Mouse (Mus musculus) C2C12 (cell line): ENCODE results near the gene Tbc1d22a. TPM values are rescaled to one million over a fixed set of nuclear protein-coding genes. Genes with fewer than 3 reads are reported as not detected.

Experiments used
- H3K27me3 ChIP-seq: one replicate; pipeline ENCODE4 v1.6.1; 2011; ENCODE audit not compliant: control insufficient read depth, insufficient read depth, insufficient read length
- H3K36me3 ChIP-seq: one replicate; pipeline ENCODE4 v1.6.1; 2011; ENCODE audit not compliant: control insufficient read depth, insufficient read depth
- H3K4me3 ChIP-seq: one replicate; pipeline ENCODE4 v1.5.1; 2011; ENCODE audit warnings: mild to moderate bottlenecking, control low read depth; ENCODE audit not compliant: poor library complexity, insufficient read depth, severe bottlenecking
- H3K79me2 ChIP-seq: one replicate; pipeline ENCODE4 v1.6.1; 2011; ENCODE audit not compliant: control insufficient read depth, insufficient read depth
- H3K79me3 ChIP-seq: one replicate; pipeline ENCODE4 v1.6.1; 2011; ENCODE audit warnings: low read depth, control low read depth
- H3ac ChIP-seq: one replicate; pipeline ENCODE3; 2011; ENCODE audit warnings: low read depth; ENCODE audit not compliant: control insufficient read depth, insufficient read length
- CEBPB ChIP-seq: IDR thresholded peaks from one replicate; pipeline ENCODE4 v1.6.1; 2011; ENCODE audit warnings: low read depth, mild to moderate bottlenecking, control low read depth, moderate library complexity
- CTCF ChIP-seq: IDR thresholded peaks from one replicate; pipeline ENCODE4 v1.5.1; 2011; ENCODE audit not compliant: control insufficient read depth, insufficient read depth, insufficient read length
- FOSL1 ChIP-seq: IDR thresholded peaks from one replicate; pipeline ENCODE4 v1.8.0; 2011; ENCODE audit warnings: mild to moderate bottlenecking, low read length; ENCODE audit not compliant: poor library complexity, insufficient read depth, severe bottlenecking
- MAX ChIP-seq: IDR thresholded peaks from one replicate; pipeline ENCODE4 v1.6.1; 2011; ENCODE audit warnings: mild to moderate bottlenecking, control low read depth
- MYOD1 ChIP-seq: IDR thresholded peaks from one replicate; pipeline ENCODE4 v1.6.1; 2011; ENCODE audit warnings: low read depth; ENCODE audit not compliant: control insufficient read depth, insufficient read length
- MYOG ChIP-seq: IDR thresholded peaks from one replicate; pipeline ENCODE4 v1.6.1; 2011; ENCODE audit not compliant: control insufficient read depth, insufficient read length; ENCODE audit errors: extremely low read depth
- USF1 ChIP-seq: IDR thresholded peaks from one replicate; pipeline ENCODE4 v1.6.1; 2011; ENCODE audit warnings: low read depth, mild to moderate bottlenecking, control low read depth, moderate library complexity
- polyA plus RNA-seq: library from polyadenylated mRNA; unstranded; fragments of >200 nt; fragmentation: generic; extraction: Trizol; gene quantifications from one replicate; pipeline ENCODE4 v1.2.1, GENCODE M21; 2012; ENCODE audit warnings: missing spikeins

The Tbc1d22a gene
- polyA plus RNA-seq, 1 experiment, result 19.7 TPM

- no peak for TF ChIP-seq MYOD1
- no peak for TF ChIP-seq MYOG
- TF ChIP-seq CEBPB, result no peak
- no peak for TF ChIP-seq FOSL1
- no peak for TF ChIP-seq MAX
- no peak for TF ChIP-seq CTCF
- TF ChIP-seq USF1, result no peak
- no peaks in the 10 kb centered on the region for H3K36me3 ChIP-seq
- no peaks in the 10 kb centered on the region for H3K79me3 ChIP-seq
- no peaks in the 10 kb centered on the region for H3K27me3 ChIP-seq
- no peak overlapping the region for H3ac ChIP-seq
- no peaks in the 10 kb centered on the region for H3K79me2 ChIP-seq
- no peak overlapping the region for H3K4me3 ChIP-seq
These were observed 117.4 kb downstream of the Tbc1d22a start for GRCm38 (mm10) chr15:86331501-86332245.

GRCm38 (mm10) chr15:86333176-86333575 lies 118.9 kb downstream of the Tbc1d22a start:
- Histone ChIP-seq H3K79me3 (no peaks in the 10 kb centered on the region), H3K79me2 (no peaks in the 10 kb centered on the region), H3ac (no peak overlapping the region), H3K27me3 (no peaks in the 10 kb centered on the region), H3K4me3 (no peak overlapping the region), H3K36me3 (no peaks in the 10 kb centered on the region)
- TF ChIP-seq FOSL1, result no peak
- TF ChIP-seq CTCF, result no peak
- TF ChIP-seq MYOG, result no peak
- TF ChIP-seq CEBPB, result no peak
- no peak for TF ChIP-seq MAX
- no peak for TF ChIP-seq USF1
- TF ChIP-seq MYOD1, result no peak

- Histone ChIP-seq H3ac (no peak overlapping the region), H3K36me3 (no peaks in the 10 kb centered on the region), H3K79me3 (no peaks in the 10 kb centered on the region), H3K4me3 (no peak overlapping the region), H3K27me3 (no peaks in the 10 kb centered on the region), H3K79me2 (no peaks in the 10 kb centered on the region)
- no peak for TF ChIP-seq USF1
- no peak for TF ChIP-seq MAX
- TF ChIP-seq CTCF, result no peak
- no peak for TF ChIP-seq CEBPB
- TF ChIP-seq MYOG, result no peak
- TF ChIP-seq MYOD1, result no peak
- TF ChIP-seq FOSL1, result no peak
These were observed 119.3 kb downstream of the Tbc1d22a start for GRCm38 (mm10) chr15:86333606-86334005.

GRCm38 (mm10) chr15:86334276-86334675 lies 120.0 kb downstream of the Tbc1d22a start:
- no peaks in the 10 kb centered on the region for H3K79me2 ChIP-seq
- H3K4me3 ChIP-seq, result no peak overlapping the region
- no peak overlapping the region for H3ac ChIP-seq
- no peaks in the 10 kb centered on the region for H3K36me3 ChIP-seq
- no peaks in the 10 kb centered on the region for H3K79me3 ChIP-seq
- no peaks in the 10 kb centered on the region for H3K27me3 ChIP-seq
- TF ChIP-seq MYOG (no peak), USF1 (no peak), FOSL1 (no peak), MYOD1 (no peak), MAX (no peak), CEBPB (no peak), CTCF (no peak)

GRCm38 (mm10) chr15:86334745-86335144 lies 120.5 kb downstream of the Tbc1d22a start:
- TF ChIP-seq USF1, result no peak
- TF ChIP-seq MYOG, result no peak
- TF ChIP-seq MAX, result no peak
- TF ChIP-seq MYOD1, result no peak
- no peak for TF ChIP-seq CEBPB
- TF ChIP-seq FOSL1, result no peak
- no peak for TF ChIP-seq CTCF
- Histone ChIP-seq H3K27me3 (no peaks in the 10 kb centered on the region), H3K79me2 (no peaks in the 10 kb centered on the region)

More at GRCm38 (mm10) chr15:86334745-86335144, 120.5 kb downstream of the Tbc1d22a start:
- H3ac ChIP-seq, result no peak overlapping the region
- H3K36me3 ChIP-seq, result no peaks in the 10 kb centered on the region
- H3K4me3 ChIP-seq, result no peak overlapping the region
- no peaks in the 10 kb centered on the region for H3K79me3 ChIP-seq
